Mouse (Mus musculus): Measurements from ENCODE around the gene Gm21836. TPM values are rescaled to one million over a fixed set of nuclear protein-coding genes. Genes with fewer than 3 reads are reported as not detected.

Gene Gm21836
- polyA plus RNA-seq (2021; fragmentation: Nextera tagmentation), result not detected in 2 replicates
- long read RNA-seq, experiment 1, result 0 reads
- long read RNA-seq, experiment 2, result 0 reads

DNA sequence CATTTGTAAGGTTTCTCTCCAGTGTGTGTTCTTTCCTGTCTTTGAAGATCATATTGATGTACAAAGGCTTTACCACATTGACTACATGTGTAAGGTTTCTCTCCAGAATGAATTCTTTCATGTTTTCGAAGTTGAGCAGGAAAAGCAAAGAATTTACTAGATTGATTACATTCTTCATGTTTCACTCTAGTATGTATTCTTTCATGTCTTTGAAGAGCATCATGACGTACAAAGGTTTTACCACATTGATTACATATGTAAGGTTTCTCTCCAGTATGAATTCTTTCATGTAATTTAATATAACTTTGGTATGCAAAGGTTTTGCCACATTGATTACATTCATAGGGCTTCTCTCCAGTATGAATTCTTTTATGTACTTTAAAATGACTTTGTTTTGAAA is at the start of gene Gm21836:
TSS of gene Gm21836 (minus strand) at position 101 of the 400 bp plus-strand sequence.

GRCm38 (mm10) chr9:124476096-124476902 is 17.3 kb downstream of the Gm21836 start, which contains the start of gene Ppp2r3d:
Gene Ppp2r3d (minus strand): TSS chr9:124476898.

Other genes starting within 250 kb of the Gm21836 start
- 9.5 and 12.8 TPM in 2 replicates for gene 2010315B03Rik, start 181.1 kb downstream of the Gm21836 start, polyA plus RNA-seq (2021; fragmentation: Nextera tagmentation)
- 26.7 and 49.7 TPM in 2 replicates for gene Ppp2r3d, start 16.9 kb downstream of the Gm21836 start, polyA plus RNA-seq (2021; fragmentation: Nextera tagmentation)